Mouse (Mus musculus) lung, embryonic 16.5 days (tissue): Measurements from ENCODE around the gene Adam34. TPM values are rescaled to one million over a fixed set of nuclear protein-coding genes. Genes with fewer than 3 reads are reported as not detected.
"Not testable (repeated sequence)": the region's sequence is repeated elsewhere in the genome, so short reads cannot be mapped to it uniquely, and the experiment has no call there.

Experiments used
- ATAC-seq: fragments of 200-750 bp; cut with Nextera tagmentation; 2 replicates; pipeline ENCODE4 v1.8.0; 2017; ENCODE audit warnings: low read depth, mild to moderate bottlenecking, moderate library complexity
- H3K27ac ChIP-seq: fragments of 300-500 bp; sonication (generic); 2 replicates; pipeline ENCODE4 v1.5.1; 2014; ENCODE audit warnings: mild to moderate bottlenecking, control low read depth, low read length
- H3K27me3 ChIP-seq: fragments of 300-500 bp; sonication (generic); 2 replicates; pipeline ENCODE4 v1.6.1; 2014; ENCODE audit warnings: low read depth, low read length, mixed read lengths; ENCODE audit not compliant: control insufficient read depth, insufficient read depth
- H3K36me3 ChIP-seq: fragments of 300-500 bp; sonication (generic); 2 replicates; pipeline ENCODE4 v1.6.1; 2014; ENCODE audit warnings: low read length; ENCODE audit not compliant: control insufficient read depth, insufficient read depth
- H3K4me1 ChIP-seq: fragments of 300-500 bp; sonication (generic); replicated peaks from 2 replicates; pipeline ENCODE4 v1.6.1; 2014; ENCODE audit warnings: low read length, mixed read lengths; ENCODE audit not compliant: control insufficient read depth, insufficient read depth
- H3K4me2 ChIP-seq: fragments of 300-500 bp; sonication (generic); 2 replicates; pipeline ENCODE4 v1.6.1; 2014; ENCODE audit warnings: low read depth, low read length, control low read depth
- H3K4me3 ChIP-seq: fragments of 300-500 bp; sonication (generic); 2 replicates; pipeline ENCODE4 v1.5.1; 2014; ENCODE audit warnings: mild to moderate bottlenecking, low read length, control low read depth
- H3K9ac ChIP-seq: fragments of 300-500 bp; sonication (generic); 2 replicates; pipeline ENCODE4 v1.6.1; 2014; ENCODE audit warnings: low read length, control low read depth
- H3K9me3 ChIP-seq: fragments of 300-500 bp; sonication (generic); 2 replicates; pipeline ENCODE4 v1.6.1; 2016; ENCODE audit warnings: low read length; ENCODE audit not compliant: control insufficient read depth
- WGBS: fragments of 180-500 bp; shearing (Covaris S2); extraction: QIAGEN DNeasy Blood & Tissue Kit; methylation state at CpG from one replicate; pipeline ENCODE4 v1.1.7; 2014; 5-methylcytosine and 5-hydroxymethylcytosine counted together
- polyA plus RNA-seq: library from polyadenylated mRNA; unstranded; fragments of >200 nt; fragmentation: Nextera tagmentation; extraction: Ambion mirVana; gene quantifications from 2 replicates; pipeline ENCODE4 v1.2.1, GENCODE M21; 2015

The Adam34 gene
- polyA plus RNA-seq = not detected in 2 replicates

- Histone ChIP-seq H3K27me3 (no peaks in the 10 kb centered on the region), H3K9me3 (no peaks in the 10 kb centered on the region), H3K36me3 (no peaks in the 10 kb centered on the region), H3K4me2 (no peak within 1 kb of the TSS), H3K4me1 (no peaks in the 10 kb centered on the region), H3K9ac (no peak within 1 kb of the TSS), H3K27ac (no peak within 1 kb of the TSS), H3K4me3 (no peak within 1 kb of the TSS)
- no peak for ATAC-seq
Measured at GRCm38 (mm10) chr8:43709949-43710348, at the start of gene Adam34. TSS of gene Adam34 (minus strand) at chr8:43710049.

DNA sequence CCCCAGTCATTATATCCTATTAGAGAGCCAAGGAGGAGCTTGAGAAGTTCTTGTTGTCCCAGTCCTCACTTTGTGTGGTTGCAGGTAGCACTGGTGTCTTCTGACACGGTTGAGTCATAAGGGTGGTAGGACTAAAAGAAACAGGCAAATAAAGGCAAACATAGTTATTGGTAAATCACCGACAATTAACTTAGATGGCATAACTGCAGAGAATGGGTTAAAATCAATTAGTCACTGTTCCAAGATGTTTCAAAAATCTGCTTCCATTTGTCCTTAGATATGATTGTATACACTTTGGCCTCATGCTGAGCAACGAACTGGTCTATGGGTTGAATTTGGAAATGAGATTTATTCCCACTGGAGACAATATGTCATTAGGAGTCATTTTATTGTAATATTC is 82.7 kb downstream of the Adam34 start, which contains the start of gene Gm5346:
Gene Gm5346 (minus strand): TSS at position 101 of the 400 bp plus-strand sequence.
- Histone ChIP-seq H3K4me3 (no peak within 1 kb of the TSS), H3K27me3 (no peaks in the 10 kb centered on the region), H3K9ac (no peak within 1 kb of the TSS), H3K9me3 (no peaks in the 10 kb centered on the region), H3K36me3 (no peaks in the 10 kb centered on the region), H3K4me1 (no peaks in the 10 kb centered on the region), H3K27ac (no peak within 1 kb of the TSS), H3K4me2 (no peak within 1 kb of the TSS)
- ATAC-seq = no peak
- WGBS = 79% methylated on average over 3 of the region's 3 CpGs

GRCm38 (mm10) chr8:43616046-43616445 is 93.8 kb downstream of the Adam34 start:
- WGBS = 93% methylated on average over 1 of the region's 1 CpGs
- no peak overlapping the region for H3K4me3 ChIP-seq
- no peak for ATAC-seq

DNA sequence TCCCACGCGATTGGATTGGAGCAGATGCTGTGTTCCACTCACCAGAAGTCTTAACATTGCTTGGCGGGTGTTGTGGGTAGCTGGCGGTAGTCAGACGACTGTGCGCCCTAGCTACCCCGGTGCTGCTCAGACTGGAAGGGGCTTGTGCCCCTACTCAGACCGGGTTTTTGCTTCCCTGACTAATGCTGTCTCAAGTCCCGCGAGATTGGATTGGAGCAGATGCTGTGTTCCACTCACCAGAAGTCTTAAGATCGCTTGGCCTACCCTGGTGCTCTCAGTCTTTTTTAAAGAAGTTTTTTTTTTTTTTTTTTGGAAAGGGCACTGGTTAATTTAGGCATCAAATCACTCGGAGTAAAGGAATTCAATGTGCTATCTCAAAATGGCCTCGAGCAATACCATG is 106.2 kb downstream of the Adam34 start:
- H3K4me2 ChIP-seq, H3K9me3 ChIP-seq, H3K9ac ChIP-seq, H3K27ac ChIP-seq, ATAC-seq, H3K4me1 ChIP-seq, H3K36me3 ChIP-seq, H3K4me3 ChIP-seq, H3K27me3 ChIP-seq: not testable (repeated sequence)
- WGBS = 77% methylated on average over 13 of the region's 13 CpGs

More at GRCm38 (mm10) chr8:43616046-43616445, 93.8 kb downstream of the Adam34 start:
- Histone ChIP-seq H3K36me3 (no peaks in the 10 kb centered on the region), H3K9ac (no peak overlapping the region), H3K9me3 (no peaks in the 10 kb centered on the region), H3K27ac (no peak overlapping the region), H3K27me3 (no peaks in the 10 kb centered on the region), H3K4me2 (no peak overlapping the region), H3K4me1 (no peaks in the 10 kb centered on the region)

DNA sequence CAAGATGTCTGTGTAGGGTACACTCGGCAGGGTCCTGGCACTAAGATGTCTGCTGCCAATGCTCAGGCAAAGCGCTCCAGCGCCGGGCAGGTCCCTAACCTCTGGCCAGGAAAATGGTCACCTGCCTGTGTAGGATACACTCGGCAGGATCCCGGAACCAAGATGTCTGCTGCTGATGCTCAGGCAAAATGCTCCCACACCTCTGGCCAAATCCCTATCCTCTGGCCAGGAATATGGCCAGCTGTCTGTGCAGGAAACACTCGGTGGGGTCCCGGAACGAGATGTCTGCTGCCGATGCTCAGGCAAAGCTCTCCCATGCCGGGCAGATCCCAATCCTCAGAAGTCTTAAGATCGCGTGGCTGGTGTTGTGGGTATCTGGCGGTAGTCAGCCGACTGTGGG is 106.7 kb downstream of the Adam34 start:
- H3K4me1 ChIP-seq, H3K9ac ChIP-seq, H3K27me3 ChIP-seq, H3K4me3 ChIP-seq, ATAC-seq, H3K27ac ChIP-seq, H3K9me3 ChIP-seq, H3K36me3 ChIP-seq, H3K4me2 ChIP-seq: not testable (repeated sequence)
- whole genome bisulfite sequencing = 93% methylated on average over 15 of the region's 15 CpGs

Other genes starting within 250 kb of the Adam34 start
- gene Adam26b, start 181.9 kb downstream of the Adam34 start, polyA plus RNA-seq = not detected in 2 replicates
- gene Adam26a, start 133.3 kb downstream of the Adam34 start, polyA plus RNA-seq = not detected in 2 replicates
- gene Gm5346, start 82.8 kb downstream of the Adam34 start, polyA plus RNA-seq = not detected in 2 replicates